Mouse (Mus musculus): ENCODE results near the gene Gm12216. TPM values are rescaled to one million over a fixed set of nuclear protein-coding genes. Genes with fewer than 3 reads are reported as not detected.
"Not testable (repeated sequence)": the region's sequence is repeated elsewhere in the genome, so short reads cannot be mapped to it uniquely, and the experiment has no call there.

Gene Gm12216
- total RNA-seq, 4 experiments from 2014 or later, result 6.0 to 12.4 (median 8.1) TPM

DNA sequence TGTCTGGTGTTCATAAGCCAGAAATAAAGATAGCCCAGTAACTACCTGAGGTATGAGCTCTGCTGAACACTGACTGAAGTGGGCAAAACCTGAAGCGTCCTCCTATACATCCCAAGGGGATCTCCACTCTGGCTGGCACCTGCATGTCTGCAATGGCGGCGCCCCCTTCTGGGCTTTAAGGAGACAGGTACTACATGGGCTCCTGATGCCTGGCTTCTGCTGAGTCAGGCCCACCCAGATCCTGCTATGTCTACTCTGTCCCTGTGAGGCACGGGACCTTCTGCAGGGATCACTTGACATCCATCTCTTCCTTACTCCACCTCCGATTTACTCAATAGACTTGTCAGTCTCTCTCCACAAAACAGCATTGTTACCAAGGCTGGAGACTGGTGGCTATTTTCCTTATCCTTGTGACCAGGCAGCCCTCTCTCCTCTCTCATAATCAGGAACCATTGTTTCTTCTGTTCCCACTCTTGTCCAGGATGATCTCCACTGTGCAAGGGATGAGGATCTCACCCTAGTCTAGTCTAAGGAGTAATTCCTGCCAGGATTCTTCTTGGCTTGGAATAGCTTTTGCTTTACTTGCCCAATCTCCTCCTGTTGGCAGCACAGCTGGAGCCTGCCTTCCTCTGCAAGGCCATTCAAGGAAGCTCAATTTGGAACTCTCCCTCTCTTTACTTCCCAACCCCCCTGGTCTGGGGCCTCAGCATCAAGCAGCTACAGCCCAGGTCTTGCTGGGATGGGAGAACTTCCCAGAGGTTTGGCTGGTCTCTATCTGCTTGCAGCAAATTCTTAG, 15.1 kb upstream of the Gm12216 start:
- DNase-seq (ENCODE audit: low spot score in 2 of 2), result not testable (repeated sequence)

DNA sequence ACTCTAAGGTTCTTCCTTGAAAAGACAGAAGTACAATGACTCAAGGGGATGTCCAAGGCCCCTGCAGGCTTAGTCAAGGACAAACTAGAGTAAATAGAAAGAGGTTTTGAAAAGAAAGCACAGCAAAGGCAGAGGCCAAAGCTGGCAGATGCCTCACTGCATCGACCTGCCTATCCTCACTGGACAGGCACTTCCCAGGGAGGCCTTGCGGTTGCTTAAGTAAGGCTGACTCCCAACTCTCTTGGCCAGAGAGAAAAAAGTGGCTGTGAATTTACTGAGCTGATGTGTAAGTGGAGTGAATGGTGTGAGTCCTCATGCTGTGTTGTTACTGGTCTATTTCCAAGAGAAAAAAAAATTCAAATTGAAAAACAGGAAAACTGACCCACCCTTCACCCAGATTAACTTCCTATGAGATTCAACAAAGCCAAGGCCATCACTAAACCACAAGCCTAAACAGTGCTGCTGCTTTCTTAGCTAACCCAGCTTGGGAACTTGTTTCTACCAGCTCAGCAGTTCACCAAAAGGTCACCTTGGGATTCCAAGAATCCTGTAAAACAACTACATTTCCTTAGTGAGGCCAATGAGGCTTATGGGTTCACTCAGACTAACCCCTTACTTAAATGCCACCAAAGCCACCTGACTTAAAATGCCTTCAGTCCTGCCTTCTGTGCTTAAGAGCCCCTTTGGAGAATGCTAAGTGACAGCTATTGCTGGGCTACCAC, 12.9 kb upstream of the Gm12216 start:
- DNase-seq (ENCODE audit: low spot score in 2 of 2), result no peak

DNA sequence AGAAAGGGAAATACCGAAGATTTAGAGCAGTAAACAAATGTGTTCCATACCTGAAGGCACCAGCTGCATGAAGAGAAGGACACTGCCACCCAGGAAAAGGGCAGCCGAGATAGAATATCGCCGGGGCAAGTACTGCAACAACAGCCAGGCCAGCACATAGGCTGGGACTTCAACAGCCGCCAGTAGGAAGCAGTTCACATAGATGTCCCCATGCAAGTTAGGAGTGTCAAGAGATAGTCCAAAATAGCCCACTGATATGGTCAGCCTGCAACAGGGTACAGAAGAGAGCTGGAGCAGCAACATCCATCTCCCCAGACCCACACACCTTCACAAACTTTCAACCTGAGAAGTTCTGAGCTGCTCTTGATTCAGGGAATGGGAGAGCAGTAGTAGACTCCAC, 10.1 kb upstream of the Gm12216 start:
- no peak for DNase-seq (ENCODE audit: low spot score in 2 of 2)

DNA sequence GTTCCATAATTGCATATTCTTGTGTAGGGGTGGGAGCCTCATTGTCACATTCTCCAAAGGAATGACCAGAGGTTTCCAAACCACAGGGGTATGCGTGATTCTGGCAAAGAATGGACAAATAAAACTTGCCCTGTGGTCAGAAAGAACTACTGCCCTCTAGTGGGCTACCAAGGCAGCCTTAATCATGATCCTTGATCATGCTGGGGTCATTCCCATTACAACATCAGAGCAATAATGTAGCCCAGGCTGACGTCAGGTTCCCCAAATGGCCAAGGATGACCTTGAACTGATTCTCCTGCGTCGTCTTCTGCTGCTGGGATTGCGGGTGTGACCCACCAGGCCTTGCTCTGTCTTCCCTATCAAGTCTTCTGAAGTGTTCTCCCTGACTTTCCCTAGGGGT, 9.3 kb upstream of the Gm12216 start:
- DNase-seq (ENCODE audit: low spot score in 2 of 2), result not testable (repeated sequence)

DNA sequence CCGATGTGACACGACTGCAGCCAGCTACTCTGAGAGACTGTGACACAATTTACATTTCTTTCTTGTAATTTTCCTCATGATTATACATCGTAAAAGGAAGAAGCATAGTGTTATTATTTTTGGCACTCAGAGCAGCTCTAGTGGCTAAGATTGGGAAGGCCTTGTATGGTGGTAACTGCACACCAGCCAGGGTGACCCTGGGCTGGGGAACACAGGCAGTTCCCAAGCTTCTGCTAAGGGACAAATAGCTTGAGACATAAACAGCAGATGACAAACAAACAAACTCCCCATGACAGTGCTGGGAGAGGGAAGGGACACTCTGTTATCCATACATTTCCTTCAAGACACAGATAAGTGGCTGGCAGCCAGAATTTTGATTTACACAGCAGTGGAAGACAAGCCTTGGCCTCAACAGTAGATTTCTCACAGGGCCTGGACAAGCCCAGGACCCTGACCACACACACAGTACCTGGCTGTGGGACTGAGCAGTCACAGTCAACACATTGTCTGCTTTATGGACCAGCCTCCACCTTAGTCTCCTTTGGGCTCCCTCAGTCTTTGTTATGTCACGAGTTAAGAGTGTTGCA, 5.8 kb upstream of the Gm12216 start:
- DNase-seq (ENCODE audit: low spot score in 2 of 2), result not testable (repeated sequence)

DNA sequence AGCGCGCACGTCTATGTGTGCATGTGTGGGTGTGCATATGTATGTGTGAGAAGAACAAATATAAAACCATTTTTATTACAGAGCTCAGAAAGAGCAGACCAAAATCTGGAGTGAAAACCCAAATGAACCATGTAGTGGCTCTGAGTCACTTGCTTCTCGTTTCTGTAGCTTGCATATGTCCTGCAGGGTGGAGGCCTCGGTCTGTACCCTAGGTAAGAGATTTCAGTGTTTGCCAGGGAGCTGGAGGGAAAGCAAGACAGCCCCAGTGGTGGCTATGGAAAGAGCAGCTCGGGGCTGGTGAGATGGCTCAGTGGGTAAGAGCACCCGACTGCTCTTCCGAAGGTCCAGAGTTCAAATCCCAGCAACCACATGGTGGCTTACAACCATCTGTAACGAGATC, 1.9 kb upstream of the Gm12216 start:
- not testable (repeated sequence) for DNase-seq (ENCODE audit: low spot score in 2 of 2)

DNA sequence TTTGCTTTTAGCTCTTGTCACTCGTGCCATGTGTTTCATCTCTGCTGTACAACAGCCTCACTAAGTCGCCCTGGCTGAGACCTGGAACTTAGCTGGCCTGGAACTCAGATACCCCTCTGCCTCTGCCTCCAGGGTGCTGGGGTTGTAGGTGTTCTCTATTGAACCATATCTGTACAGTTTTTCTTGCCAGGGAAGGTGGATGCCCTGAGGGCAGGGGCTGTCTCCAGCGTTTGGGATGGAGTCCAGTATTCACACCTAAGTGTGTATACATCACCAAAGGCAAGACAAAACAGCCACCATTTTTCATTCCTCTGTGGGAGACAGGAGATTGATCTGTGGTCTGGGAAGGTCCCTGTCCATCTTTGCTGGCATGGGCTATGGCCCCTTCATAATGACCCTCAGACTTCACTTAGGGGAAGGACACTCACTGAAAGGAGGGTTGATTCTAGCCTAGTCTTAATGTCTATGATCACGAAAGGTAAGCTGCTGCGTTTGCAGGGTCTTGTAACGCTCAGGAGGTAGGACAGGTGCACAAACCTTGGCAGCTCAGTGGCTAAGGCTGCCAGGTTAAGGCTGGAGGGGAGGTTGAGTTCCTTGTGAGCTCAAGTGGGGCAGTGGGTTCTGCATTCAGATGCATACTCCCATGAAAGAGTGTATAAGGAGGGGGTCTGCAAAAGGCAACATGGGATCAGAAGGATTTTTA, 847 bp downstream of the Gm12216 start:
- no peak for DNase-seq (ENCODE audit: low spot score in 2 of 2)

DNA sequence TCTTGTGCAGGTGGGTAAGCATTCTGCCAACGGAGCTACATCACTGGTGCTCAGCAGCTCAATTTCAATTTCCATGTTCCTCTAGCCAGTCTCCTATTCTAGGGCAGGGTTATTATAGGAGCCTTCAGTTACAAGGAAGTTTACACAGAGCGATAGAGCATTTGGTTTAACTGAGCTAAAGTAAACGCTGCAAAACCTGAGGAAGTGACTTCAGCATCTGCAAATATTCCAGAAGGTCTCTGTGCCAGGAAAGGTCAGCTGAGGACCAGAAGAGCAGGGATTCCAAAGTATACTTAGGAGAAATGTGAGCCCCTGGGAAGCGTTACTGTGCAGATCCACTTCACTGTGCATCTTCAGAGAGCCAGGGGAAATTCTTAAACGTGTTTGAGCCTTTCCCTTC, 5.4 kb downstream of the Gm12216 start:
- no peak for DNase-seq (ENCODE audit: low spot score in 2 of 2)

DNA sequence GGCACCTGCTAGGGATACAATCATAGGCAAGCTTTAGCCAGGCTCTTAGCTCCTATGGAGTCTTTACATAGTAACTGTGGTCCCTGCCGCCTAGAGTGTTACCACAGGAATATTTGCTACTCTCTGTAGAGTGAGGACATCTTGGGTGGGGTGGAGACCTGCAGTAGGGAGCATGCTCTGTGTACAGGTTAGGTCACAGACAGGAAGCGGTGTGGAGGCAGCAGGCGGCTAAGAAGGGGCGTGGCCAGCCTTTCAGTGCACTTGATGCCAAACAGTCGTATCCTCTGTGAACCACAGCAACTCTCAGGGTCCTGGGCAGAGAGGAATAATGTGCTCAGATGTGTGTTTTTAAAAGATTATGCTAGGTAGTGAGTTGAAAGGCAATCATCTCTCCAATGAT, 7.3 kb downstream of the Gm12216 start:
- no peak for DNase-seq (ENCODE audit: low spot score in 2 of 2)

DNA sequence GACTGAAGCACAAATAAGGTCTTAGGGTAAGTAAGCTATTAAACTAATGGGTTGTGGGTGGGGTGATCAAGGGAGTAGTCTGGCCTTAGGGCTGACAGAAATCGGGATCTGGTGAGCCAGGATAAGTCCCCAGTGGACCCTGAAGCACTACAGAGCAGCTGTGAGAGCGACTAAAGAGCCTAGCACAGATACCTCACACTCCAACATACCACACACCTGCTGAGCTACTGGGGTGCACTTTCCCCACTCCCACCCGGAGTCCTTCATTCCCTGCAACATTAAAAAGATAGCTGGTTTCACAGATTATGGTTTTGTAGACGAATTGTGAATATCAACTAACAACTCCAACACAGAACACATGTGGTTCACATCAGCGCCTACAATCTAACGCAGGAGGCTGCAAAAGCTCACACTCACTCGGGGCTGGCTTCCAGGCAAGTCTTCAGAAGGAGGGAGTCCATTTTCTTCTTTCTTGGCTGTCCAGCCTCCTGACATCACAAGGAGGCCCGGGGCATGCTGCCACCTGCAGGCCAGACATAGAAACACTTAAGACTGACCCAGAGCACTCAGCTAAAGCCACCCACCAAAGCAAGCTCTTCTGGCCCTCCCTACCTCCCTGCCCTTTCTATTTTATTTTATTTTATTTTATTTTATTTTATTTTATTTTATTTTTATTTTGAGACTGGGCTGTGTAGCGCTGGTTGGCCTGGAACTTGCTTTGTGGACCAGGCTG, 9.3 kb downstream of the Gm12216 start:
- peak in 1 of 2 experiments; percentile 69 for DNase-seq (ENCODE audit: low spot score in 2 of 2)

DNA sequence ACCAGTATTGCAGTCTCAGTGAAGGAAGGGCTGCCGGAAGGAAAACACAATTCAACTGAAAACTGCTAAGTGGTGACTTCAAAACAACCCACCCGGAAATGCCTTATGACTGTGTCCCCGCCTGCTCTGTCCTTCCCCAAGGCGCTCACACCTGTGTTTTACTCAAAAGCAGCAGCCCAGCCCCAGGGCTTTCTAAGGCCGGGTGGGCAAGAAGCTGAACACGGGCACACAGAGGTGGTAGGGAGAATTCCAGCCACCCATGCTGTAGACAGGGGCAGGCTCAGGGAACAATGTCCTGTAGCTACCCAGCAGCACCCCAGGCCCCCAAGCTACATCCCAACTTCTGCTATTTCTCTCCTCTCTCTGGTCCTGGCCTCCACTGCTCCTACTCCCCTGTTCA, 13.4 kb downstream of the Gm12216 start:
- no peak for DNase-seq (ENCODE audit: low spot score in 2 of 2)

DNA sequence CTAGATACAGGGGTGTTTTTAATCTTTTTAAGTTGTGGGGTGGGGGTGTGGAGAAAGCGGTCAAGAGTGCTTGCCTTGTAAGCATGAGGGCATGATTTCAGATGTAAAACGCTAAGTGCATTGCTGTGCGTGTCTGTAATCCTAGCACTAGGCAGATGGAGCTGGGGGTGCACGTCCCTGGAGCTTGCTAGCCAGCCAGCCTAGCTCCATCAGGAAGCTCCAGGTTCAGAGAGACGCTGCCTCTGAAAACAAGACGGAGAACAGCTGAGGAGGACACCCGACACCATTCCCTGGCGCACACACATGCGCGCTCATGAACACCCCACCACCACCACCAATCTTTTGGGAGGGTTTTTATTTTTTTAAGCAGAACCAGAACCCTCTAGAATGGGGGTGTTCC, 15.9 kb downstream of the Gm12216 start:
- DNase-seq (ENCODE audit: low spot score in 2 of 2), result peak; percentile 48 to 49

DNA sequence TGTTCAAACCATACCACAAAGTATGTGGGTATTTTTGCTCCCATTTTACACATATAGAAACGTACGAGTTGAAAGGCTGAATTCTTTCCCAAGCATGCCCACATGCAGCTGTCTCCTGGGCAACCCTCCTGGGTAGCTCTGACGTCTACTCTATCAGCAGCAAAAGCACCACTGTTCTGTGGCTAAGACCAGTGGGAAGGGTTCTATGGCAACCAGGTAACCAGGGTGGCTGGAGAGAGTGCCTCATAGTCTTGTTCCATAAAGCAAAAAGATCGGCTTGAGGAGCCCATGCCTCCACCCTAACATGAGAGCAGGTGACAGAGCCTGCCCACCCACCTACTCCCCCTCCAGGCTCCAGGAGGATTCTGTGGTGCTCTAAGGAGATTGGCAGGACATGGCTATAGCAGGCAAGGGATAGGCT, 16.9 kb downstream of the Gm12216 start:
- peak; percentile 29 to 37 for DNase-seq (ENCODE audit: low spot score in 2 of 2)

DNA sequence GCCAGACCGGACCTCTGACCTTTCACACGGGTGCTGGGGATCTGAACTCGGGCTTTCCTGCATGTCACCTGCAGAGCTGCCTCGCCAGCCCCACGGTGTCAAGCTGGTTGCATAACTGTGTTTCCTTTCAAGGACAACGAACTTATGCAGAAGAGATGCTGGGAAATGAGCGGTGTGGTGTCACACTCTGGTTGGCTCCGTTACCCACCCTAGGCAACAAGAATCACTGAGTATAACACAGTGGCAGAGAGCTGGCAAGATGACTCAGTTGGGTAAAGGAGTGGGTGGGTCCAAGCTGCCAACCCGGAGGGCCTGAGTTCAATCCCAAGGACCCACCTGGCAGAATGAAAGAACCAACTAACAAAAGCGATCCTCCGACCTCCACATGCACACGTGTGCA, 17.5 kb downstream of the Gm12216 start:
- no peak for DNase-seq (ENCODE audit: low spot score in 2 of 2)

DNA sequence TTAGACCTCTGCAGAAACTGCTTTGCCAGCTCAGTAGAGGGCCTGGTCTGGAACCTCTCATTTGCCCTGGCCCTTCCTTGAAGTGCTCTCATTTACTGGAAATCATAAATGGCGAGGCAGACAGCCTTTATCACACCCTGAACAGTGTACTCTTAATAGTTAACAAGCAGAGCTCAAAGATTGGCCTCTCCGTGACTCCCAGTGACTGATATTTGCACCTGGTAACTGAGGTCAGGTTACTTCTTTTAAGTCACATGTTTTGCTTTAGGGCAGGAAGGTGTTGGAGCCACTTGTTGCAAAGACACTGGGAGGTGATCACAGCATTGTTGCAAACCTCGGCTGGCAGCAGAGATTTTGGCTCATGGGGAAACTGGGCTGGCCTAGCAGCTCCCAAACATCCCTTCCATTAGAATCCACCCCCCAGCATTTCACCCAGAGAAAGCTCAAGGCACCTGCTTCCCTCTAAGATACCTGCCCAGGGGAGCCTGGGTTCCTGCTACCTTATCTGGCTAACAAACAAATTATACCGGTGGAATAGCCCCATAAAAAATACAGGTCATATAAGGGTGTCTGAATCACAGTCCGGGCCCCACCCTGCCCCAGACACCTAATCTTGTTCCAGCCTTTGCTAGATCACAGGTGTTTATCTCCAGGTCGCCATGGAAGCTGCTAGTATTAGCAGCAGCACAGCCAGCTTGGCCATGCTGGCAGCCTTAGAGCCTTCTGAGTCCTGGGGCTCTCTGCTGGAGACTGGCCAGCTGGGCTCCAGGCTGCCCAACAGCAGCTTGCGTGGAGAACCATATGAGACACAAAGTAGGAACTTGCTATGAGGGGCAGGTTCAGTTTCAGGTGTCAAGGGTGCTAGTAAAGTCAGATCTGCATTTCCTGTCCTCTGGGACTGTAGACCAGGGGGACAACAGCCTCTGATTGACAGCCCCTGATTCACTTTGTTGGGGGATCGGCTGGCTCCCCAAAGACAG, 19.1 kb downstream of the Gm12216 start:
- no peak for DNase-seq (ENCODE audit: low spot score in 2 of 2)

DNA sequence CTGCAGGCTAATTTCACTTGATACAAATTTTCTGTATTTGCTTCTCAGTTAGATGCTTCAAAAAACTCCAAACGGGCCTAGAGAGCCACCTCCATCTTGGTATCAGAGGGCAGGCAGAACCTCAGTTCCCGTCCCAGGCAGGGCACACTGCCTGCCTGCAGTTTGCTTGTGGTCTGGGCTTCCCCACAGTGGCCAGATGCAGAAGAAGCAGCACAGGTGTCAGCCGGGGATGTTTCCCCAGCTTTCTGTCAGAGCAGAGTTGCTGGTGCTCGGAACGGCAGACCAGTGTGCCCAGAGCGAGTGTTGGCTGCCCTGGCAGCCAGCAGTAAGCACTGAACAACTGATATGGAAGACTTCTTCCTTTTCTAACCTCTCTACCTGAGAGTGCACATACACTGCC, 19.9 kb downstream of the Gm12216 start:
- DNase-seq (ENCODE audit: low spot score in 2 of 2), result no peak

DNA sequence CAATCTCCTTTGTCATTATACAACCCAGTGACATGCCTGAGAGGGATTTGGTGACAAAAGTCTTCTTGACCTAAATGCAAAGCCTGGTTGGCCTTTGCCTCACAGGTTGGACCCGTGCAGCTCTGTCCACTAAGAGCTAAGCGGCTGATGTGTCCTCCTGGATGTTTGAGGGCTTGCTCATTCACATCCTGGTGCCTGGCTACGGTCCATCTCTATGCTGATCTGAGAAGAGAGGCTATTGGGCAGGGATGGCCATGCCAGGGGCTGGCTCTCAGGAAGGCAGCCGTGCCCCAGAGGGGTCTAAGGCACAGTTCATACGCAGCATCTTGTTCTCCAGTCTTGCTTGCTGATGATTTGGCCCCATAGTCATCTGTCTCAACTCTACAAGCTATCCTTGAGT, 21.3 kb downstream of the Gm12216 start:
- DNase-seq (ENCODE audit: low spot score in 2 of 2), result no peak

DNA sequence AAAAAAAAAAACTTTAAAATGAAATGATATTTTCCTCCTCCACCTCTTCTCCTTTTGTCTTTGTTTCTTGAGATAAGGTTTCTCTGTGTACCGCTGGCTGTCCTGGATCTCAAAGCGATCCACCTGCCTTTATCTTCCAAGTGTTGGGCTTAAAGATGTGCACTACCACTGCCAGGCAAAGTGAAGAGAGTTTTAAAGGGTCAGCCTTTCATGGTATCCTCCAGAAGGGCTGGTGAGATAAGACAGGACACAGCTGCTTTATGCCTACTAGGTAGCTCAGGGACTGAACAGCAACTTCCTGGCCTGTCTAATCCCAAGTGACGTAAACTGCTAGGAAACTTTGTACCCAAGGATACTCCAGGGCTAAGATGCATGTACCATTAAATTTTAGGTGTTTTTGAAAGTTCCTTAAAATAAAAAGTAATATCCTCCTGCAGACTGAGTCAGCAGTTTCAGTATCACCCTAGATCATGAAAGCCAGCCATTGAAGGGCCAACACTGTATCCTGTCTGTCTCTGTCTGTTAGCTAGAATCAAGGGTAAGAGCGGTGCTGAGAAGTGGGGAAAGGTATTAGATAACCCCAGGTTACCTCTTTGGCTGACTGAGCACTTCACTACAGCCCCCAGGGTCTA, 23.6 kb downstream of the Gm12216 start:
- no peak for DNase-seq (ENCODE audit: low spot score in 2 of 2)

DNA sequence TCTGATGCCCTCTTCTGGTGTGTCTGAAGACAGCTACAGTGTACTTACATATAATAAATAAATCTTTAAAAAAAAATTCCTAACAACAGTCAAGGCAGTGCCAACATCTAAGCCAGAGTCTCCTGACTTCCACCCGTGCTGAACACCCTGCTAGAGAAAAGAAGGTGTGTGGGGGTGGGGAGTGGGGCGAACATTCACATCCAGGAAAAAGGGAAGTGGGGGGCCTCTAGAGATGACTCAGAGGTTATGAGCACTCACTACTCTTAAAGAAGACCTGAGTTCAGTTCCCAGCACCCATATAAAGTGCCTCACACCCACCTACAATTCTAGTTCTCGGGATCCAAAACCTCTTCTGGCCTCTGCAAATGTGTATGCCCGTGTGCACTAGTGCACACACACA, 33.6 kb downstream of the Gm12216 start:
- no peak for DNase-seq (ENCODE audit: low spot score in 2 of 2)

DNA sequence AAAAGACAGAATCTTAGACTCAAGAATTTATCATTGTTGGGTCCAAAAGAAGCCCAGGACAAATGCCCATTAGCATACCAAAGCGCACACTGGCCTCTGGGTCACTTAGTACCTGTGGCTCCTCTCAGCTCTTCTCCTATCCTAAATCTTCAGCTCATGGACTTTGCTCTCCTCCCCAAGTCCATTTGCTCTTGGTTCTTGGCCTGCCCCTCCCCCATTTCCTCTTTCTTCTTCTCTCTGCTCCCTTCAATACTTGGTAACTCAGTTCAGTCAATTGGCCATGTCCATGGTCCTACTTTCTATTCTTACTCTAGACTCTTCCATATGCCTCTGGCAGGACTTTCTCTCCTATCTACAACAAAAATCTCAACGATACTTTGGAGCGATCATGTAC, 37.1 kb downstream of the Gm12216 start:
- no peak for DNase-seq (ENCODE audit: low spot score in 2 of 2)
